Mouse (Mus musculus) lung, postnatal 0 days (tissue): ENCODE measurements around the gene Sertad3. TPM values are rescaled to one million over a fixed set of nuclear protein-coding genes. Genes with fewer than 3 reads are reported as not detected.

ENCODE experiments used
- ATAC-seq: fragments of 200-750 bp; cut with Nextera tagmentation; 2 replicates; pipeline ENCODE4 v1.8.0; 2017; ENCODE audit warnings: moderate library complexity
- DNase-seq: peaks from one replicate; pipeline ENCODE4 v3.0.0-alpha.2; 2016; ENCODE audit warnings: low spot score
- H3K27ac ChIP-seq: fragments of 300-500 bp; sonication (generic); 2 replicates; pipeline ENCODE4 v1.5.1; 2014; ENCODE audit warnings: antibody characterized with exemption, mild to moderate bottlenecking, low read length, mixed read lengths
- H3K27me3 ChIP-seq: fragments of 300-500 bp; sonication (generic); replicated peaks from 2 replicates; pipeline ENCODE4 v1.6.1; 2014; ENCODE audit warnings: low read length, mixed read lengths; ENCODE audit not compliant: insufficient read depth
- H3K36me3 ChIP-seq: fragments of 300-500 bp; sonication (generic); 2 replicates; pipeline ENCODE4 v1.6.1; 2014; ENCODE audit warnings: low read length, mixed read lengths; ENCODE audit not compliant: insufficient read depth
- H3K4me1 ChIP-seq: fragments of 300-500 bp; sonication (generic); 2 replicates; pipeline ENCODE4 v1.6.1; 2014; ENCODE audit warnings: antibody characterized with exemption, low read depth, low read length, mixed read lengths; ENCODE audit not compliant: insufficient read depth
- H3K4me2 ChIP-seq: fragments of 300-500 bp; sonication (generic); replicated peaks from 2 replicates; pipeline ENCODE4 v1.6.1; 2014; ENCODE audit warnings: low read depth, mild to moderate bottlenecking, low read length, moderate library complexity, mixed read lengths
- H3K4me3 ChIP-seq: fragments of 300-500 bp; sonication (generic); 2 replicates; pipeline ENCODE4 v1.5.1; 2014; ENCODE audit warnings: low read depth, low read length
- H3K9ac ChIP-seq: fragments of 300-500 bp; sonication (generic); replicated peaks from 2 replicates; pipeline ENCODE4 v1.6.1; 2014; ENCODE audit warnings: low read depth, mild to moderate bottlenecking
- H3K9me3 ChIP-seq: fragments of 300-500 bp; sonication (generic); 2 replicates; pipeline ENCODE4 v1.6.1; 2016; ENCODE audit warnings: low read length, mixed read lengths
- CTCF ChIP-seq: IDR thresholded peaks from 2 replicates; pipeline ENCODE4 v1.5.1; 2016; ENCODE audit warnings: antibody characterized with exemption, mild to moderate bottlenecking
- EP300 ChIP-seq: IDR thresholded peaks from 2 replicates; pipeline ENCODE4 v1.6.1; 2016; ENCODE audit warnings: antibody characterized with exemption, mild to moderate bottlenecking, control low read depth
- WGBS: fragments of 180-500 bp; shearing (Covaris S2); extraction: QIAGEN DNeasy Blood & Tissue Kit; methylation state at CpG from one replicate; pipeline ENCODE4 v1.1.7; 2014; 5-methylcytosine and 5-hydroxymethylcytosine counted together
- polyA plus RNA-seq: library from polyadenylated mRNA; unstranded; fragments of >200 nt; fragmentation: Nextera tagmentation; extraction: Ambion mirVana; gene quantifications from 2 replicates; pipeline ENCODE4 v1.2.1, GENCODE M21; 2015

Gene Sertad3
- polyA plus RNA-seq, 1 experiment from 2014 or later, result 33.0 TPM

- H3K27ac ChIP-seq, result peak overlapping the region; percentile 97
- peak overlapping the region; percentile 81 for H3K9ac ChIP-seq
- H3K4me1 ChIP-seq, result peaks cover 8% of the 10 kb centered on the region; the same call in 1 of the 2 replicates
- ATAC-seq (no peak; the same call in 1 of the 2 replicates), DNase-seq (peak; percentile 57)
- peak overlapping the region; percentile 94 for H3K4me3 ChIP-seq
- H3K36me3 ChIP-seq, result no peaks in the 10 kb centered on the region; the same call in 1 of the 2 replicates
- peak overlapping the region; percentile 78 for H3K4me2 ChIP-seq
- under 1% methylated on average over 34 of the region's 34 CpGs for WGBS
- TF ChIP-seq EP300 (no peak), CTCF (peak; percentile 22; the same call in 1 of the 2 replicates)
- no peaks in the 10 kb centered on the region for H3K9me3 ChIP-seq
- H3K27me3 ChIP-seq, result no peaks in the 10 kb centered on the region
Observed at GRCm38 (mm10) chr7:27473835-27474489, 394 bp downstream of the Sertad3 start.

GRCm38 (mm10) chr7:27474490-27474954 lies 954 bp downstream of the Sertad3 start:
- ATAC-seq (peak; percentile 90), DNase-seq (peak; percentile 100)
- WGBS, result under 1% methylated on average over 22 of the region's 23 CpGs

GRCm38 (mm10) chr7:27475596-27475995 lies 2.0 kb downstream of the Sertad3 start:
- Histone ChIP-seq H3K9ac (no peak overlapping the region), H3K27me3 (no peaks in the 10 kb centered on the region), H3K27ac (peak overlapping the region; percentile 60; the same call in 1 of the 2 replicates), H3K4me1 (peaks cover 8% of the 10 kb centered on the region; the same call in 1 of the 2 replicates), H3K4me2 (peak overlapping the region; percentile 78; the same call in 1 of the 2 replicates), H3K9me3 (no peaks in the 10 kb centered on the region), H3K4me3 (no peak overlapping the region), H3K36me3 (no peaks in the 10 kb centered on the region; the same call in 1 of the 2 replicates)
- WGBS, result 95% methylated on average over 2 of the region's 2 CpGs
- no peak for TF ChIP-seq CTCF
- no peak for TF ChIP-seq EP300
- DNase-seq (no peak), ATAC-seq (no peak)

More at GRCm38 (mm10) chr7:27474490-27474954, 954 bp downstream of the Sertad3 start:
- H3K9me3 ChIP-seq, result no peaks in the 10 kb centered on the region
- H3K4me1 ChIP-seq, result peaks cover 8% of the 10 kb centered on the region; the same call in 1 of the 2 replicates
- H3K9ac ChIP-seq, result peak overlapping the region; percentile 81
- peak overlapping the region; percentile 78 for H3K4me2 ChIP-seq
- H3K27ac ChIP-seq, result peak overlapping the region; percentile 97
- no peaks in the 10 kb centered on the region; the same call in 1 of the 2 replicates for H3K36me3 ChIP-seq
- H3K4me3 ChIP-seq, result peak overlapping the region; percentile 94
- peak; percentile 81 for TF ChIP-seq CTCF
- TF ChIP-seq EP300, result no peak
- no peaks in the 10 kb centered on the region for H3K27me3 ChIP-seq

GRCm38 (mm10) chr7:27476098-27476635 lies 2.6 kb downstream of the Sertad3 start:
- no peaks in the 10 kb centered on the region; the same call in 1 of the 2 replicates for H3K36me3 ChIP-seq
- H3K4me1 ChIP-seq, result peaks cover 8% of the 10 kb centered on the region; the same call in 1 of the 2 replicates
- ATAC-seq, result no peak
- no peaks in the 10 kb centered on the region for H3K27me3 ChIP-seq
- no peak overlapping the region for H3K27ac ChIP-seq
- TF ChIP-seq CTCF (no peak), EP300 (no peak)
- no peak for DNase-seq
- WGBS, result 95% methylated on average over 14 of the region's 14 CpGs
- H3K9ac ChIP-seq, result no peak overlapping the region
- H3K9me3 ChIP-seq, result no peaks in the 10 kb centered on the region
- H3K4me2 ChIP-seq, result no peak overlapping the region
- H3K4me3 ChIP-seq, result no peak overlapping the region

- no peaks in the 10 kb centered on the region for H3K9me3 ChIP-seq
Observed at GRCm38 (mm10) chr7:27478561-27478960, 5.0 kb downstream of the Sertad3 start.

GRCm38 (mm10) chr7:27479750-27480149 lies 6.2 kb downstream of the Sertad3 start:
- ATAC-seq, result no peak
- TF ChIP-seq CTCF, result no peak
- no peak for TF ChIP-seq EP300

More at GRCm38 (mm10) chr7:27478561-27478960, 5.0 kb downstream of the Sertad3 start:
- H3K36me3 ChIP-seq, result no peaks in the 10 kb centered on the region; the same call in 1 of the 2 replicates
- H3K27ac ChIP-seq, result peak overlapping the region; percentile 27; the same call in 1 of the 2 replicates
- no peak overlapping the region for H3K9ac ChIP-seq
- ATAC-seq (no peak), DNase-seq (no peak)
- H3K27me3 ChIP-seq, result no peaks in the 10 kb centered on the region
- peaks cover 8% of the 10 kb centered on the region; the same call in 1 of the 2 replicates for H3K4me1 ChIP-seq
- no peak overlapping the region for H3K4me2 ChIP-seq
- WGBS, result 60% methylated on average over 7 of the region's 7 CpGs
- TF ChIP-seq EP300 (no peak), CTCF (peak; percentile 11; the same call in 1 of the 2 replicates)
- H3K4me3 ChIP-seq, result no peak overlapping the region

More at GRCm38 (mm10) chr7:27479750-27480149, 6.2 kb downstream of the Sertad3 start:
- 74% methylated on average over 1 of the region's 1 CpGs for WGBS
- peaks cover 8% of the 10 kb centered on the region; the same call in 1 of the 2 replicates for H3K4me1 ChIP-seq
- no peak overlapping the region for H3K4me2 ChIP-seq
- no peaks in the 10 kb centered on the region; the same call in 1 of the 2 replicates for H3K36me3 ChIP-seq
- no peak overlapping the region for H3K4me3 ChIP-seq
- H3K9me3 ChIP-seq, result no peaks in the 10 kb centered on the region
- H3K27ac ChIP-seq, result no peak overlapping the region
- no peak overlapping the region for H3K9ac ChIP-seq
- H3K27me3 ChIP-seq, result no peaks in the 10 kb centered on the region
- no peak for DNase-seq
